Mouse (Mus musculus): ENCODE results near the gene Fli1. TPM values are rescaled to one million over a fixed set of nuclear protein-coding genes. Genes with fewer than 3 reads are reported as not detected.

Fli1 gene
- total RNA-seq, 2 experiments from 2014 or later, result 16.2 to 16.6 TPM

DNA sequence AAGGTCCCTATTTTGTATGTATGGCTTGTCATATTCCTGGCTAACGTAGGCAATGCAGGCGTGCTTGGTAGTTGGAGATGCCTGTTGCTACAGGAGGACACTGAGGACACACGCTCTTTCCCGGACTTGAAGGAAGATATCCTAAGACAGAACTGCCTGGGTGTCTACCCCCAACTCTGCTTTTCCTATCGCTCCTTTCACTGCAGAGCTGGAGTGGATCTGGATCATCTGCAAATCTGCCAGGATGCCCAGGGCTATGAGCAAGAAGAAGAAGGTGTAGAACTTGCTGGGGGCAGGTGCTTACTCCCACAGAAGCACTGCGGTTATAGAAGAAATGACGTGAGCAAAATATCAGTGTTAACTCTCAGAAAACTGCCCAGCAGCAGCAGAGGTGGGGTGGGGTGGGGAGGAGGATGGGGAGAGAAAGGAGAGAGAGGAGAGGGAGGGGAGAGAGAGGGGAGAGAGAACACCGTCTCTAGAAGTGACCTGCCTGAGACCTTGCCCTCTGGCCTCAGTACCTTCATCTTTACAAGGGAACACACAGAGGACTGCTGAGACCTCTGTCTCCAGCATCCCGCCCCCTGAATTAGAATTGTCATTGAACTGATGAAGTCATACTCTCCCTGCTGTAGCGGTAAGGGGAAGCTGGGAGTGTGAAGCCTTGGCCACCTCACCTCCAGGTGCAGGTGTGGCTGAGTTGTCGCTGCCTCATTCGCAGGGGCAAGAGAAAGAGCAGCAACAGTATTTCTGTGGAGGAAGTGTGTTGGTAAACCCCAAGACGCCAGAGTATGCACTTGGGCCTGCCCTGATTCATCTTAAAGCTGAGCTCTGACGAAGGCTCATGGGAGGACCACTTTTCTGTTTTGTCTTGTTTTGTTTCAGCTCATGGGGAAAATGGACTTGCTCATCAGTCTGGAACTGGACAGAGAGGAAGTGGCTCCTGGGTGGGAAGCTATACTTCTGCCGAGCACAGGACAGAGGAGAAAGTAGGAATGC lies 35.5 kb downstream of the Fli1 start:
- no peak for DNase-seq
- intact Hi-C loops (cut with DNase I; ENCODE audit: low total_unique reads), result no loop called here

DNA sequence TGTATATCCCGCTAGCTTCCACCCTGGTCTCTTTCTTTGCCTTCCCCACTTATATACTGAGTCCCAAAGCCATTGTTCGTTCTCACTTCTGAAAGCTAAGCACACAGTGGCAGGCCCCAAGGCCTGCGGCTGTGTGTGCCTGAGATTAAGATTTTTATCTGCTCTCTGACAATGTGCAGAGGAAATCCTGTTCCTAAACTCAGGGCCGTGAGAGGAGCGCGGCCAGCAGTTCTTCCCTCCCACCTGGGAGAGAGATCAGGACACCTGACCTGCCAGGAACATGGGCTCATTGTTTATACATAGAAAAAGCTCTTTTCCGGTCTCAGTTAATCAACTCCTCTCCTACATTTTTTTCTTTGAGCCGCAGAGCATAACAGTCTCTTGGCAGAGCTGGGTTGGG lies 36.5 kb downstream of the Fli1 start:
- intact Hi-C loops (cut with DNase I; ENCODE audit: low total_unique reads), result no loop called here
- DNase-seq, result no peak

DNA sequence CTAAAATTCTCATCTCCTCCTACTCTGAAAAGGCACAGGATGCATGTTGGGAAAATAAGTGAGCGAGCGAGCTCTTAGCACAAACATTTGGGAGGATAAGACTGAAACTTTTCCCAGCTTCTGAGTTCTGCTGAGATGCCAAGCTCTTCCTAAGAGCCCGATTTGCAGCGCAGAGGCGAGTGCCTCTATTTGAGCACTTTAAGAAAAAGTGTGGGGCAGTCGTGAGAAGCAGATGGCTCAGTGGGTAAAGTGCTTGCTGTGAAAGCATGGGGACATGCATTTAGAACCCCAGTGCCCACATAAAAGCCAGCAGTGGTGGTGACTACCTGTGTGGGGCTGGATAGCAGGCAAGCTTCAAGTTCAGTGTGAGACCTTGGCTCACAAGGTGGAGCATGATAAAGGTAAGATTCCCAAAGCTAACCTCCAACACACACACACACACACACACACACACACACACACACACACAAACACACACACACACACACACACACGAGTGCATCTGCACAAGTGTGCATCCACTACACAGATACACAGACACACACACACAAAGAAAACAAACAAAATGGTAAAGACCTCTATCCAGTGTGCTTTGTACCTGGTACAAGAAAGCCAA lies 37.1 kb downstream of the Fli1 start:
- intact Hi-C loops (cut with DNase I; ENCODE audit: low total_unique reads), result no loop called here
- no peak for DNase-seq

DNA sequence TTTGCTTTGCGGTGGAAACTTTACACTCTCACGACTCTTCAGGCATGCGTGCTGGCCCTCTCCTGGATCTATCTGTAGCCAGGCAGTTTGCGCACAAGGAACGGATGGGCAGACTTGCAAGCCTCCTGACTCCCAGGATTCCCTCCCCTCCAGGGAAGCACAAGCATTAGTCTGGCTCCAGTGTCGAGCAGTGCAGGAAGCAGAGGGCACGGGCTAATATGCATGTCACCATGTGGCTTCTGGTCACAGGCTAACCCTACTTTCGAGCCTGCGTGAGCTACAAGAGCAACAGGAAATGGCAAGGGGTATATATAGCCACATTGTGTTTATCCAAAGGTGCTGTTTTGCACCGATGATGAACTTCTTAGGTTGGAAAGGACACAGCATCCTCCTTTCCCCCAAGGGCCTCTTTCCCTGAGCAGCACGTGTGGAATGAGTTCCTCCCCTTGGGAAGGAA lies 38.6 kb downstream of the Fli1 start:
- intact Hi-C loops (cut with DNase I; ENCODE audit: low total_unique reads), result no loop called here
- no peak for DNase-seq

DNA sequence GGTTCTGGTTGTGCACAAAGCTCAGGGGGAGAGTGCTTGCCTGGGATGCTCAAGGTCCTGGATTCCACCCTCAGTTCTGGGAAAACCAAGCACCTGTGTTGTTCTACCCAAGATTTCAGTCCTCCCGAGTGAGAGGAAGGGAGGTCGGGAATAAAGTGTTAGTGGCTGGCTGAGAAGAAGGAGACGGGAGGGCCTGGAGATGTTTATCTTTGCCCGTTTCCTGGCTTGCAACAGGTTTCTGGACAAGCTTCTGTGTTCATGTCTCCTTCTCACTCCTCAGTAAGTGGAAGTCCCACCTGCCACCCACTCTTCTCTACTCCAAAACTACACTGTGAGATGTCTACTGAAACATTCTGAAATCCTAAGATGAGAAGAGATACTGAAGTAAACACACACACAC lies 39.2 kb downstream of the Fli1 start:
- DNase-seq, result no peak
- intact Hi-C loops (cut with DNase I; ENCODE audit: low total_unique reads), result no loop called here

DNA sequence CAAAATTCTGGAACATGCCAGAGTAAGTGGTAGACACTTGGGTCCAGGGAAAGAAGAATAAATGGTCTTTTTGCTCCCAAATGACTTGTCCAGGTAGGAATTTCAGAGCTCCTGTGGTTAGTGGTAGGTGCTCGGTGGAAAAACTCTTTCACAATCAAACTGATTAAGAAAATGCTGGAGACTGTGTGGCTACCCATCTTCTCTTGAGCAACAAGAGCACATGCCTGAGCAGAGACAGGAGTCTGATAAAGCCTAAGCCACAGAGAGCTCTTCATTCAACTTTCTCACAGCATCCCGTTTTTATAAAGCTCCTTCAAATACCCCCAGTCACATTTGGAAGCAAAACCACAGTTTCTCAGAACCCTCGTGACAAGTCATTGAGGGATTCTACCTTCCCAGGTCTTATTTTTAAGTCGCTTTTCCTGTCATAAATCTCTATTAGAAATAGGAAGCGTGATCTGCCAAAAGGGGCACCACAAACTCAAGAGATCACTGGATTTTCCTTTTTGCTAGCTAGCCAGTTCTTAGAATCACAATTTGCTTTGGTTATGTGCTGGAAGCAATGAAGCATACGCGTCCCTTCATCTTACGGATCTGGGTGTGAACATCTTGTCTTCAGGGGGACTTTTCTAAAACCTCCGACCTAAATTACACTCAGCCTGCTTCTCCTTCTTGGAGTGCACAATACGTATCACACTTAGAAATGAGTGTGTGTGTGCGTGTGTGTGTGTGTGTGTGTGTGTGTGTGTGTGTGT lies 40.2 kb downstream of the Fli1 start:
- intact Hi-C loops (cut with DNase I; ENCODE audit: low total_unique reads), result no loop called here
- no peak for DNase-seq

DNA sequence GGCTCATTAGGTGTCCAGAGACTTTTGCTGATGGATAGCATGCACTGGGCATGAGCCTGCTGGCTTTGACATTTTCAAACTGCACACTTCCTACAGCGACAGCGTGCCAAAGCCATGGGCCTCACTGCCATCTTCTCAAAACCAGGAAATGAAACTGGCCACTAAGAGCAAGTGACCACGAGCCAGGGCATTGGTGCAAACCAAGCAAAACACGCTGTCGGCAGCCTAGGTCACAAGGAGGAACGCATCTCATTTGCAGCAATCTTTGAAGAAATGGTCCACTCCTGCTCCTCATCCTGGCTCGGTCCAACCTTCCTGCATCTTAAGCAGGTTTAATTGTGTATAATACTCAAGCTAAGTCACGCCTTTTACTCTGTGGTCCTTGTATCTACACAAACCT lies 41.8 kb downstream of the Fli1 start:
- no peak for DNase-seq
- intact Hi-C loops (cut with DNase I; ENCODE audit: low total_unique reads), result no loop called here

DNA sequence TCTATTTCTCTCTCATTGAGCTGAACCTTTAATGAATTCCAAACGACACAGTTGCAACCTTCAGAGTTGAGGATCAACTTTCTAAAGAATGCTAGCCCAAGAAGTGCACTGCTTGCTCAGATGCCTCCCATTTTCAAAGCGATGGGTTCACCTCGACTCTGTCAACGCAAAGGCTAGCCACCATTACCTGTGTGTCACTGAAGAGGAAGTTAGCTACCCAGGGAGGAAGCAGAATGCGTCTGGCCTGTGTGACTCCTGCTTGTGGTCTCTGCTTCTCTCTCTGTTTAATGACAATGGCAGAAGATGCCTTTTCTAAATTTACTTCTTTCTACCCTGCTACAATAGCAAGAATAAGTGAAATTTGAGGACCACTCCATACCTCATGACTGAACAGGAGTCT lies 42.6 kb downstream of the Fli1 start:
- no peak for DNase-seq
- intact Hi-C loops (cut with DNase I; ENCODE audit: low total_unique reads), result no loop called here

DNA sequence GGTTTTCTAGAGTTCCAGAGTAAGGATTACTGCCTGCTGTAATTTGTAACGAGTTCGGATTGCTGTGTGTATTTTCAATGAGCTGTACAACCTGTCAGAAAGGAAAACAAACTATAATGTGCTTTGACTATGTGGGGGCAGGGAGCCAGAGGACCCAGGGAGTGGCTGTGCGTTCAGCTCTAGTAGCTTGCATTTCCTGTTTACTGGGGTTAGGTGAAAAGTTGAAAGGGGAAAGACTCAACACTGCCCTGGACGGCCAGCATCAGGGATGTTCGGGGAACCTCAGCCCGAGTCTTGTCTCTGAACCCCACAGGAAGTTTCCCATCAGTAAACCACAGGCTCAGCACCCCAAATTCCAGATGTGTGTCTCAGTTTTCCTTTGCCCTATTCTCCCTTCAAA lies 43.2 kb downstream of the Fli1 start:
- no peak for DNase-seq

DNA sequence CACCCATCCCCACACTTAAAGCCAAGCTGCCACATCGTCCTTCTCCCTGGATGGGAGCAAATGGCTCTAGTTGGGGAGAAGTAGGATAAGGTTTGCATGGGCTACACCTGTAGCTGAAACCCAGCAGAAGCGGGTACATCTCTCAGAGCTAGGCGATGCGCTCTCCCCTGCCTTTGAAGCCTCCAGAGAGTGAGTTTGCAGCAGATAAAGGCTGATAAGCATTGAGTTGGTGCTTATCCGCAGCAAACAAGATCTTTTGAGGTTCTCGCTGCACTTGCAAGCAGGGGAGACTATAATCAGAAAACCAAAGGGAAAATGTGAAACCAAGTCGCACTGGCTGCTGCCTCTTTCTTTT lies 47.0 kb downstream of the Fli1 start:
- intact Hi-C loops (cut with DNase I; ENCODE audit: low total_unique reads), result no loop called here

More for the DNA sequence above, 43.2 kb downstream of the Fli1 start:
- intact Hi-C loops (cut with DNase I; ENCODE audit: low total_unique reads), result no loop called here

DNA sequence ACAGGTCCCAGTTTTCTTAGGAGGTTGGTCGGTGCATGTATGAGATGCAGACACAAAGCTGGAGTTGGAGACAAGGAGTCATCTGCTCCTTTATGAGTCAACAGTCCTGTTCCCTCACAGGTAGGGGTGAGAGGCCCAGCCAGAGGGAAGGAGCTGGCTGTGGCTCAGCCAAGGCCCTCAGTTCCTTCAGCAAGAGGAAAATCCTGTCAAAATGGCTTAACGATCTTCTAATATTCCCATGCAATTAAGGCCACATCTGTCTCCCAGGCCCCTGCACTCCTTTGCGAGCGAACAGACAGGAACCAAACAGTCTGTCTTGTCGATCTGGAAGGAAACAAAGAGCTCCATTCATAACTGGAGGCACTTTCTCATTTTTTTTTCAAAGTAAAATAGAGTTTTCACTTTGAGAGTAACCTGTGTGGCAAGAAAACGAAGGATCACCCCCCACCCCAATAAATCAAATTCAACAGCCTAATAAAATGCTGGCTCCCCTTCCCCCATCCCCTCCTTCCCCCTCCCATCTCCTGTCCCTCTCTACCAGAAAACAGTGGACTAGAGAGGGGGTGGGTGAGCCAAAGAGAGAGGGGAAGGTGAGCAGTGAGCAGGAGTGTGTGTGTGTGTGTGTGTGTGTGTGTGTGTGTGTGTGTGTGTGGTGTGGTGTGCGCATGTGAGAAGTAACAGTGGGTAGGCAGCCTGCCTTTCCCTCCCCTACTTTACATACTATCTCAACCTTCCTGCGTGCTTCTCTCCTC lies 47.6 kb downstream of the Fli1 start:
- intact Hi-C loops (cut with DNase I; ENCODE audit: low total_unique reads), result no loop called here
- DNase-seq, result no peak

More for the DNA sequence above, 47.0 kb downstream of the Fli1 start:
- DNase-seq, result no peak

DNA sequence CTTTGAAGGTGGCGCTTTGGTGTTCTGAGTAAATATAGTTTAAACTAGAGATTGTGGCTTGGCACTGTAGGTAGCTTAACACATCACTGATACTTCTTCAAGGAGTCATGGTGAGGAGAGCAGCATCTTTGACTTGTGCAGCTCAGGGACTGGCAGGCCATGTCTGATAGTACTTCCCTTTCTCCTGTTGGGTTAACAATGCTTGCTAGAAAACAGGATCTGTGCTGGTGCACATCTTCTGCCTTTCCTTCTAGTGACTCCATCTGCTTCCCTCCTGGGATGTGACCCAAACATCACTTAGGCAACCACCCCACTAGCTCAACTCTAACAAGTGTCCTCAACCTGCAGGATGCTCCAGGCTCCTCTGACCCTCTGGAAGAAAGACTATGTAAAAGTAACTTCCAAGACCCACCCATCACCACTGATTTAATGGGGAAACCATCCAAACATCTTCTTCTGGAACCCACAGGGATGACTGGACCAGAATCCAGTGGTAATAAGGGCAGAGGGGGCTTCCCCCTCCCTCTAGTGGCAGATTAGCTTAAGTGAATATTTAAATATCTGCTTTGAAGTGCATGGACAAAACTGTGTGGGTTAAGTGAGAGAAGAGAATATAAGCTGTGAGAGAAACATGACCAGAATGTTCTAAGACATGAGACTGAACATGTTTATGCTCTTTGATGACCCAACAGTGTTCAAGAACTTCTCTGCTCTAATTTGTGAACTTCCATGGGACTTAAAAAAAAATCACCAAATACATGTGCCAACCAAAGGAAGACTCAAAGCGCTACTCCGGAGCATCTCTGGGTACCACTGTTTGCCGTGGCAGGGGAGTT lies 48.9 kb downstream of the Fli1 start:
- no peak for DNase-seq
- intact Hi-C loops (cut with DNase I; ENCODE audit: low total_unique reads), result no loop called here

DNA sequence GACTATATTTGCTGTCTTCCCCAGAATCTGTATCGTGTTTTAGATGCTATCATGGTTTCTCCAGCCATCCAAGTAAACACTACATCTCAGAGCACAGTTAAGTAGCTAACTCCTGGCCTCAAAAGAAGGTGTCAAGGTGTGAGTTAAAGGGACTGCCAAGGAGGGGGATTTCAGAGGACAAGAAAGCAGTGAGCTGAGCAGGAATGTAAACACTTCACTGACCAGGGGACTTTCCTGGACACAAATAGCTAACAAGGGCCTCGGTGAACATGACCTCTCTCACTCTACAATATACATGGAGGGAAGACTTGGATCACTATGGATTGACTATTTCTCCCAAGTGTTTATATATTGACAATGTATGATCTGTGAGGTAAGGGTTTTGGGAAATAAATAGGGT lies 49.9 kb downstream of the Fli1 start:
- DNase-seq, result no peak
- intact Hi-C loops (cut with DNase I; ENCODE audit: low total_unique reads), result no loop called here

DNA sequence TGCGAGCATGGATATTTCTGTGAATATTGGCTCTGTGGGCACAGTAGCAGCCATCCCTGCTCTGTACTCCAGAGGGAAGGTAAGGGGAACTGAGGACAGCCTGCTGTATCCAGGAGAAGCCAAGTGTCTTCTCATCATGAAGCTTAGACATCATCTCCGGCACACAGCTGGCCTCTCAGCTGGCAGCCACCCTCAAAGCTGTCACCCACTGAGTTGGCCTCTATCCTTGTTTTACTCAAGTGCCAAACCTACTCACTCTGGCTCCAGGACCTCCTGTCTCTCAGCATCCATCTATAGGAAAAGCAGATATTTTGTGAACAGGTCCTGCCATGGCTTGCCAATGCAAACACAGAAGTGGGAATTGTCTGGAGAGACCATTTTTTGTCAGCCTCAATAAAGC lies 51.2 kb downstream of the Fli1 start:
- intact Hi-C loops (cut with DNase I; ENCODE audit: low total_unique reads), result no loop called here
- no peak for DNase-seq

DNA sequence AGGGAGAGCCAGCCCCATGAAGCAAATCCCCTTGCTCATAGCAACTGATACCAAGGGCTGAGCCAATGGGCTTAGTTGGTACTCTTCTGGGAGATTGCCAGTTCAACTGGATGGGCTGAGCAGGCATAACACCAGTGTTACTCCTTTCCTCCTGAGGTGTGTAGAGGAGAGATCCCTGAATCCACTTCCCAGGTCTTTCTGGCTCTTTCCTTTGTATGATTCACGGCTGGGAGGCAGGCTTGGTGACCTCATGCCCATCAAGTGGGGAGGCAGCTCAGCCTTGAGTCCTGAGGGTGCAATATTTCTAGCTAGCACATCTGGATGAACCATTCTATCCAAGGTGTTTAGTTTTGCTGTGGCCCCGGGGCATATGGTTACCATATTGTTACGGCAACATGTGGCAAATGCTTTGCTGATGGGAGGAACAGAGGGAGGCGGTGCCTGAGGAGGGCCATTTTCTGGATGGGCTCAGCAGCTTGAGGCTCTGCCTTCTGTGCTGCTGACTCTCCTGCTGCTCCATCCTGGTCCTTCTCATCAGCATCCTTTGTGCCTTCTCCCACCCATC lies 52.8 kb downstream of the Fli1 start:
- intact Hi-C loops (cut with DNase I; ENCODE audit: low total_unique reads), result no loop called here
- no peak for DNase-seq

DNA sequence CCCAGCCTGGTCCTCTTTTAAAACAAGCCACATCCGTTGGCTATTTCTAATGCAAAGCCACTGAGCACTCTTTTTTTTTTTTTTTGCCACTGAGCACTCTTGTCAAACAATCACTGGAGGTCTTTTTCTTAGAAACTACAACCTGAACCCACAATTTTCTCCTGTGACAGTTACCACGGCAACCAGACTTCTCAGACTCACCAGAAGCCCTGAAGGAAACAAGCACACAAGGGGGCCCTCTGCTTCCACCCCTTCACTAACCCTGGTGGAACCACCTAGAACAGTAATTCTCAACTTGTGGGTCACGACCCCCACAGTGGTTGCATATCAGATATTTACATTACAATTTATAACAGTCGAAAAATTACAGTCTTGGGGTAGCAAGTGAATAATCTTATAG lies 53.3 kb downstream of the Fli1 start:
- intact Hi-C loops (cut with DNase I; ENCODE audit: low total_unique reads), result no loop called here
- no peak for DNase-seq

DNA sequence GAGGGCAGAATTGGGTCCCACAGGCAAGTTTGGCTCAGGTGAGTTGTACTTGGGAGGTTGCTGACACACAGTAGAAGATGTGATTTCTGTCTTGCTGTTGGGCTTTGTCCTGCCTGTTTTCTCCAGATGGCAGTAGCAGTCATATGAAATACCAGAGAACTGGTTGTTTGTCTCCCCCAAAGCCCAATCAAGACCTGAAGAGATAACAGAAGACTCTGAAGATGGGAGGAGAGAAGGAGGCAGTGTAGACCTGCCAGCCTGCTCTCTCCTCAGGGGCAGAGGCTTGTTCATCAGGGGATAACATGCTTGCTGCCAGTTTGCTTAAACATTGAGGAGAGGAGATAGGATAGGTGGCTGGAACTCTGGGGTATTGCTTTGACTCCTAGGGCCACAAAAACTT lies 54.0 kb downstream of the Fli1 start:
- DNase-seq, result no peak
- intact Hi-C loops (cut with DNase I; ENCODE audit: low total_unique reads), result no loop called here

DNA sequence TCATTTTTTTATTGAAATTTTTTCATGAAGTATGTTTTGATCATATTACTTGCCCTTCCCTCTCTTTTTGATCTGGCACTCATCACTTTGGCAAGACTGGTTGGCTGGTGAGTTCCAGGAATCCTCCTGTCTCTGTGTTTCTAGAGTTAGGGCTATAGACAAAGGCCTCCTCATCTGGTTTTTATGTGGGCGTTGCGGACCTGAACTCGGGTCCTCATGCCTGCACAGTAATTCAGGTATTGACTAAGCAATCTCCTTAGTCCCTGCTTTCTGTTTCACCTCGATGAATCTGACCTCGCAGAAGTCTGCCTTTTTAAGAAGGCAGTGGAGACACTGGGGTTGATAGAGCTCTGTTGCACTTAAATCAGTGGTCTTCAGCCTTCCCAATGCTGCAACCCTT lies 54.8 kb downstream of the Fli1 start:
- intact Hi-C loops (cut with DNase I; ENCODE audit: low total_unique reads), result no loop called here

DNA sequence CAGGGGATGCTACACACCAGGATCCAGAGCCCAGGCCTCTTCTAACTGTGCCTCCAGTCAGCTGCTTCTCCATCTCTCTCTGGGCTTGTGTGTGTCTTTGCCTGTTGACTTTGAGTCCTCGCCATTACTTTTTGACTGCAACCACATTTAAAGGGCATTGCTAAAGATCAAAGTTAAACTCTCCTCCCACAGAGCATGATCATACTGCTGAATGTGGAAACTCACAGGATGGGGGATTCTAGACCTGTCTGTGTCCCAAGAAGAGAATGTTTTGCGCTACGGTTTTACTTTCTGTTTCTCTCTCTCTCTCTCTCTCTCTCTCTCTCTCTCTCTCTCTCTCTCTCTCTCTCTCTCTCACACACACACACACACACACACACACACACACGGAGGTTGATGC lies 55.3 kb downstream of the Fli1 start:
- DNase-seq, result no peak
- intact Hi-C loops (cut with DNase I; ENCODE audit: low total_unique reads), result no loop called here

More for the DNA sequence above, 54.8 kb downstream of the Fli1 start:
- DNase-seq, result no peak
